Mouse (Mus musculus): ENCODE measurements around the gene Ikzf1.

GRCm38 (mm10) chr11:11731727-11732126 is 46.9 kb downstream of the Ikzf1 start:
- TF ChIP-seq CTCF (IDR thresholded peaks at IDR 0.05; ENCODE audit: low read depth, low read length) (no peak), GATA2 (IDR thresholded peaks at IDR 0.05; ENCODE audit: borderline replicate concordance, low read depth, low read length) (no peak), GATA1 (IDR thresholded peaks at IDR 0.05; ENCODE audit: borderline replicate concordance, low read length) (no peak), TAL1 (conservative IDR thresholded peaks at IDR 0.05; ENCODE audit: low read depth, low read length) (no peak)
